Mouse (Mus musculus): ENCODE data around the gene Serpinf1. TPM values are rescaled to one million over a fixed set of nuclear protein-coding genes. Genes with fewer than 3 reads are reported as not detected.

Gene Serpinf1
- polyA plus RNA-seq, 1 experiment, result 43.4 TPM

GRCm38 (mm10) chr11:75420037-75420436, 2.5 kb downstream of the Serpinf1 start:
- DNase-seq, result no peak
- Histone ChIP-seq H3K4me3 (ENCODE audit: control insufficient read depth, insufficient read depth, low read length) (no peak overlapping the region), H3K27me3 (ENCODE audit: control insufficient read depth, insufficient read depth, low read length) (no peaks in the 10 kb centered on the region), H3K27ac (ENCODE audit: control insufficient read depth, insufficient read depth, low read length) (no peak overlapping the region), H3K4me1 (replicated peaks; ENCODE audit: control insufficient read depth, insufficient read depth, low read length) (peaks cover 18% of the 10 kb centered on the region), H3K36me3 (ENCODE audit: control insufficient read depth, insufficient read depth, low read length) (no peaks in the 10 kb centered on the region)
- TF ChIP-seq POLR2A (IDR thresholded peaks at IDR 0.05; ENCODE audit: control insufficient read depth, extremely low read depth, insufficient read depth, low read length, poor library complexity) (no peak), CTCF (IDR thresholded peaks at IDR 0.05; ENCODE audit: borderline replicate concordance, control insufficient read depth, extremely low read depth, insufficient read depth, low read length, poor library complexity) (no peak)
- WGBS, result 77% methylated on average over 7 of the region's 7 CpGs

GRCm38 (mm10) chr11:75415994-75416393, 6.5 kb downstream of the Serpinf1 start:
- DNase-seq, result no peak
- H3K4me3 ChIP-seq (ENCODE audit: control insufficient read depth, insufficient read depth, low read length), result no peak overlapping the region
- TF ChIP-seq POLR2A (IDR thresholded peaks at IDR 0.05; ENCODE audit: control insufficient read depth, extremely low read depth, insufficient read depth, low read length, poor library complexity), result no peak
- TF ChIP-seq CTCF (IDR thresholded peaks at IDR 0.05; ENCODE audit: borderline replicate concordance, control insufficient read depth, extremely low read depth, insufficient read depth, low read length, poor library complexity), result no peak
- H3K4me1 ChIP-seq (replicated peaks; ENCODE audit: control insufficient read depth, insufficient read depth, low read length), result peaks cover 32% of the 10 kb centered on the region
- H3K36me3 ChIP-seq (ENCODE audit: control insufficient read depth, insufficient read depth, low read length), result no peaks in the 10 kb centered on the region
- 28% methylated on average over 13 of the region's 13 CpGs for WGBS
- H3K27me3 ChIP-seq (ENCODE audit: control insufficient read depth, insufficient read depth, low read length), result no peaks in the 10 kb centered on the region
- H3K27ac ChIP-seq (ENCODE audit: control insufficient read depth, insufficient read depth, low read length), result no peak overlapping the region

- peak; percentile 34 for DNase-seq
- H3K27me3 ChIP-seq (ENCODE audit: control insufficient read depth, insufficient read depth, low read length), result no peaks in the 10 kb centered on the region
- peaks cover 41% of the 10 kb centered on the region for H3K4me1 ChIP-seq (replicated peaks; ENCODE audit: control insufficient read depth, insufficient read depth, low read length)
- 0 out of 2 replicates have a peak, but pooled peaks have one; percentile 8 for TF ChIP-seq POLR2A (IDR thresholded peaks at IDR 0.05; ENCODE audit: control insufficient read depth, extremely low read depth, insufficient read depth, low read length, poor library complexity)
- TF ChIP-seq CTCF (IDR thresholded peaks at IDR 0.05; ENCODE audit: borderline replicate concordance, control insufficient read depth, extremely low read depth, insufficient read depth, low read length, poor library complexity), result no peak
- H3K27ac ChIP-seq (ENCODE audit: control insufficient read depth, insufficient read depth, low read length), result no peak overlapping the region
- WGBS, result 7% methylated on average over 7 of the region's 7 CpGs
- no peak overlapping the region for H3K4me3 ChIP-seq (ENCODE audit: control insufficient read depth, insufficient read depth, low read length)
- no peaks in the 10 kb centered on the region for H3K36me3 ChIP-seq (ENCODE audit: control insufficient read depth, insufficient read depth, low read length)
Observed at GRCm38 (mm10) chr11:75415096-75415495, 7.4 kb downstream of the Serpinf1 start.

- Histone ChIP-seq H3K4me1 (replicated peaks; ENCODE audit: control insufficient read depth, insufficient read depth, low read length) (peaks cover 36% of the 10 kb centered on the region), H3K27ac (ENCODE audit: control insufficient read depth, insufficient read depth, low read length) (peak overlapping the region; percentile 86), H3K36me3 (ENCODE audit: control insufficient read depth, insufficient read depth, low read length) (no peaks in the 10 kb centered on the region), H3K4me3 (ENCODE audit: control insufficient read depth, insufficient read depth, low read length) (no peak overlapping the region), H3K27me3 (ENCODE audit: control insufficient read depth, insufficient read depth, low read length) (no peaks in the 10 kb centered on the region)
- 86% methylated on average over 7 of the region's 7 CpGs for WGBS
- DNase-seq, result peak; percentile 24
- TF ChIP-seq CTCF (IDR thresholded peaks at IDR 0.05; ENCODE audit: borderline replicate concordance, control insufficient read depth, extremely low read depth, insufficient read depth, low read length, poor library complexity) (no peak), POLR2A (IDR thresholded peaks at IDR 0.05; ENCODE audit: control insufficient read depth, extremely low read depth, insufficient read depth, low read length, poor library complexity) (no peak)
Observed at GRCm38 (mm10) chr11:75410591-75410990, 11.9 kb downstream of the Serpinf1 start.

- H3K27me3 ChIP-seq (ENCODE audit: control insufficient read depth, insufficient read depth, low read length), result no peaks in the 10 kb centered on the region
- no peak for TF ChIP-seq POLR2A (IDR thresholded peaks at IDR 0.05; ENCODE audit: control insufficient read depth, extremely low read depth, insufficient read depth, low read length, poor library complexity)
- TF ChIP-seq CTCF (IDR thresholded peaks at IDR 0.05; ENCODE audit: borderline replicate concordance, control insufficient read depth, extremely low read depth, insufficient read depth, low read length, poor library complexity), result no peak
- peak; percentile 63 for DNase-seq
- peaks cover 30% of the 10 kb centered on the region for H3K4me1 ChIP-seq (replicated peaks; ENCODE audit: control insufficient read depth, insufficient read depth, low read length)
- WGBS, result 24% methylated on average over 17 of the region's 17 CpGs
- H3K36me3 ChIP-seq (ENCODE audit: control insufficient read depth, insufficient read depth, low read length), result no peaks in the 10 kb centered on the region
- H3K27ac ChIP-seq (ENCODE audit: control insufficient read depth, insufficient read depth, low read length), result peak overlapping the region; percentile 86
- H3K4me3 ChIP-seq (ENCODE audit: control insufficient read depth, insufficient read depth, low read length), result no peak overlapping the region; the same call in 1 of the 2 replicates
Observed at GRCm38 (mm10) chr11:75409679-75410575, 12.6 kb downstream of the Serpinf1 start.

- WGBS, result 78% methylated on average over 3 of the region's 3 CpGs
- peak; percentile 80 for DNase-seq
- H3K4me1 ChIP-seq (replicated peaks; ENCODE audit: control insufficient read depth, insufficient read depth, low read length), result peaks cover 23% of the 10 kb centered on the region
- H3K36me3 ChIP-seq (ENCODE audit: control insufficient read depth, insufficient read depth, low read length), result no peaks in the 10 kb centered on the region
- no peak overlapping the region for H3K27ac ChIP-seq (ENCODE audit: control insufficient read depth, insufficient read depth, low read length)
- no peaks in the 10 kb centered on the region for H3K27me3 ChIP-seq (ENCODE audit: control insufficient read depth, insufficient read depth, low read length)
- TF ChIP-seq POLR2A (IDR thresholded peaks at IDR 0.05; ENCODE audit: control insufficient read depth, extremely low read depth, insufficient read depth, low read length, poor library complexity) (no peak), CTCF (IDR thresholded peaks at IDR 0.05; ENCODE audit: borderline replicate concordance, control insufficient read depth, extremely low read depth, insufficient read depth, low read length, poor library complexity) (no peak)
- no peak overlapping the region for H3K4me3 ChIP-seq (ENCODE audit: control insufficient read depth, insufficient read depth, low read length)
Observed at GRCm38 (mm10) chr11:75406865-75407264, 15.6 kb downstream of the Serpinf1 start.
